Mouse (Mus musculus) spleen, adult 2 months (tissue): ENCODE measurements around the gene Pacsin1. TPM values are rescaled to one million over a fixed set of nuclear protein-coding genes. Genes with fewer than 3 reads are reported as not detected.
"Not testable (repeated sequence)": the region's sequence is repeated elsewhere in the genome, so short reads cannot be mapped to it uniquely, and the experiment has no call there.

Source experiments
- DNase-seq, 2 experiments: peaks; one replicate each; pipeline versions ENCODE4 v3.0.0 to v3.0.0-alpha.2; 2012 to 2021; ENCODE audit warnings: low spot score in 2 of 2, low read depth in 1 of 2
- H3K27ac ChIP-seq: fragments of 200-500 bp; 2 replicates; pipeline ENCODE4 v1.5.1; 2012; ENCODE audit warnings: low read length, inconsistent platforms; ENCODE audit not compliant: insufficient read depth
- H3K27me3 ChIP-seq: fragments of 200-500 bp; 2 replicates; pipeline ENCODE4 v1.6.1; 2012; ENCODE audit warnings: mild to moderate bottlenecking, moderate library complexity, low read length, inconsistent platforms; ENCODE audit not compliant: control insufficient read depth, insufficient read depth
- H3K36me3 ChIP-seq: fragments of 200-500 bp; 2 replicates; pipeline ENCODE4 v1.6.1; 2012; ENCODE audit warnings: mild to moderate bottlenecking, low read length, inconsistent platforms; ENCODE audit not compliant: control insufficient read depth, insufficient read depth
- H3K4me1 ChIP-seq: fragments of 200-500 bp; 2 replicates; pipeline ENCODE4 v1.6.1; 2011; ENCODE audit warnings: inconsistent platforms; ENCODE audit not compliant: control insufficient read depth, insufficient read depth, insufficient read length
- H3K4me3 ChIP-seq: fragments of 200-500 bp; 2 replicates; pipeline ENCODE4 v1.5.1; 2011; ENCODE audit warnings: mild to moderate bottlenecking, inconsistent platforms; ENCODE audit not compliant: insufficient read depth, insufficient read length; ENCODE audit errors: extremely low read depth
- CTCF ChIP-seq: fragments of 200-500 bp; IDR thresholded peaks from 2 replicates; pipeline ENCODE4 v1.5.1; 2011; ENCODE audit warnings: mild to moderate bottlenecking, inconsistent platforms; ENCODE audit not compliant: insufficient read depth, insufficient read length, insufficient replicate concordance; ENCODE audit errors: extremely low read depth
- POLR2A ChIP-seq: fragments of 200-500 bp; IDR thresholded peaks from 2 replicates; pipeline ENCODE4 v1.6.1; 2011; ENCODE audit warnings: low read depth, low read length, inconsistent platforms
- WGBS: fragments of 180-500 bp; shearing (Covaris S2); methylation state at CpG from one replicate; pipeline ENCODE4 v1.1.7; 2018; 5-methylcytosine and 5-hydroxymethylcytosine counted together
- polyA plus RNA-seq: library from polyadenylated mRNA; depleted of rRNA; stranded (reverse); fragments of >200 nt; gene quantifications from 2 replicates; pipeline ENCODE4 v1.2.3, GENCODE M21; 2012

Pacsin1 gene
- polyA plus RNA-seq, 1 experiment, result 10.3 TPM

- no peaks in the 10 kb centered on the region; the same call in none of the 2 replicates for H3K4me1 ChIP-seq
- DNase-seq, result no peak
- H3K4me3 ChIP-seq, result no peak overlapping the region
- peaks cover 17% of the 10 kb centered on the region for H3K36me3 ChIP-seq
- TF ChIP-seq POLR2A (no peak), CTCF (no peak)
- WGBS, result 85% methylated on average over 5 of the region's 5 CpGs
- no peak overlapping the region for H3K27ac ChIP-seq
- no peaks in the 10 kb centered on the region for H3K27me3 ChIP-seq
Measured at GRCm38 (mm10) chr17:27626681-27627080, 28.6 kb upstream of the Pacsin1 start.

- no peak overlapping the region for H3K27ac ChIP-seq
- 45% methylated on average over 5 of the region's 5 CpGs for WGBS
- DNase-seq, result no peak
- H3K4me3 ChIP-seq, result no peak overlapping the region
- peaks cover 24% of the 10 kb centered on the region for H3K36me3 ChIP-seq
- H3K27me3 ChIP-seq, result no peaks in the 10 kb centered on the region
- TF ChIP-seq POLR2A, result no peak
- no peak for TF ChIP-seq CTCF
- no peaks in the 10 kb centered on the region; the same call in none of the 2 replicates for H3K4me1 ChIP-seq
Measured at GRCm38 (mm10) chr17:27627451-27627850, 27.9 kb upstream of the Pacsin1 start.

- TF ChIP-seq POLR2A, result no peak
- no peak for TF ChIP-seq CTCF
- WGBS, result 91% methylated on average over 8 of the region's 8 CpGs
- DNase-seq, result no peak
- Histone ChIP-seq H3K4me1 (peaks cover 2% of the 10 kb centered on the region; the same call in 1 of the 2 replicates), H3K36me3 (peaks cover 32% of the 10 kb centered on the region), H3K27ac (no peak overlapping the region), H3K4me3 (no peak overlapping the region), H3K27me3 (no peaks in the 10 kb centered on the region)
Measured at GRCm38 (mm10) chr17:27628376-27628775, 26.9 kb upstream of the Pacsin1 start.

GRCm38 (mm10) chr17:27629249-27630020 is 25.9 kb upstream of the Pacsin1 start:
- 83% methylated on average over 2 of the region's 2 CpGs for WGBS
- Histone ChIP-seq H3K4me1 (peaks cover 10% of the 10 kb centered on the region; the same call in 1 of the 2 replicates), H3K36me3 (peaks cover 35% of the 10 kb centered on the region), H3K27me3 (no peaks in the 10 kb centered on the region), H3K4me3 (no peak overlapping the region), H3K27ac (no peak overlapping the region)
- DNase-seq, result peak; percentile 53 to 82
- TF ChIP-seq POLR2A (no peak), CTCF (peak; percentile 84; the same call in 1 of the 2 replicates)

GRCm38 (mm10) chr17:27634871-27635574 is 20.3 kb upstream of the Pacsin1 start, which contains the start of gene RPS10-NUDT3:
Gene RPS10-NUDT3, minus strand, starts transcription at chr17:27635222.
- Histone ChIP-seq H3K27ac (peak within 1 kb of the TSS; percentile 79), H3K4me1 (peaks cover 10% of the 10 kb centered on the region), H3K27me3 (no peaks in the 10 kb centered on the region), H3K36me3 (peaks cover 33% of the 10 kb centered on the region), H3K4me3 (peak within 1 kb of the TSS; percentile 93)
- peak; percentile 79 to 86 for DNase-seq
- TF ChIP-seq CTCF, result no peak
- peak; percentile 88 for TF ChIP-seq POLR2A
- under 1% methylated on average over 68 of the region's 72 CpGs for WGBS

- peaks cover 29% of the 10 kb centered on the region for H3K36me3 ChIP-seq
- WGBS, result 32% methylated on average over 9 of the region's 9 CpGs
- H3K27me3 ChIP-seq, H3K4me1 ChIP-seq, DNase-seq: not testable (repeated sequence)
- peak overlapping the region; percentile 31 for H3K27ac ChIP-seq
- peak overlapping the region; percentile 63; the same call in 1 of the 2 replicates for H3K4me3 ChIP-seq
Measured at GRCm38 (mm10) chr17:27635575-27635903, 19.8 kb upstream of the Pacsin1 start.
